Mouse (Mus musculus): ENCODE measurements around the gene Rcvrn. TPM values are rescaled to one million over a fixed set of nuclear protein-coding genes. Genes with fewer than 3 reads are reported as not detected.

Gene Rcvrn
- polyA plus RNA-seq, 1 experiment from 2014 or later = not detected

GRCm38 (mm10) chr11:67731056-67731455 lies 35.9 kb downstream of the Rcvrn start:
- H3K9ac ChIP-seq = no peak overlapping the region
- no peak overlapping the region for H3K27ac ChIP-seq (replicated peaks)
- H3K4me2 ChIP-seq = no peak overlapping the region
- H3K4me3 ChIP-seq = no peak overlapping the region
- WGBS = 92% methylated on average over 2 of the region's 2 CpGs
- no peaks in the 10 kb centered on the region for H3K27me3 ChIP-seq
- no peaks in the 10 kb centered on the region for H3K4me1 ChIP-seq (replicated peaks)
- H3K9me3 ChIP-seq = no peaks in the 10 kb centered on the region
- H3K36me3 ChIP-seq = no peaks in the 10 kb centered on the region
- no peak for ATAC-seq (ENCODE audit: low FRiP score, low read depth)

GRCm38 (mm10) chr11:67733726-67734125 lies 38.6 kb downstream of the Rcvrn start:
- no peak for ATAC-seq (ENCODE audit: low FRiP score, low read depth)
- WGBS = 94% methylated on average over 1 of the region's 1 CpGs

GRCm38 (mm10) chr11:67734597-67734996 lies 39.5 kb downstream of the Rcvrn start:
- no peaks in the 10 kb centered on the region for H3K36me3 ChIP-seq
- ATAC-seq (ENCODE audit: low FRiP score, low read depth) = no peak
- no peak overlapping the region for H3K4me3 ChIP-seq
- H3K9ac ChIP-seq = no peak overlapping the region
- no peaks in the 10 kb centered on the region for H3K4me1 ChIP-seq (replicated peaks)
- H3K4me2 ChIP-seq = no peak overlapping the region
- H3K9me3 ChIP-seq = no peaks in the 10 kb centered on the region
- no peak overlapping the region for H3K27ac ChIP-seq (replicated peaks)
- H3K27me3 ChIP-seq = no peaks in the 10 kb centered on the region
- WGBS = 77% methylated on average over 3 of the region's 3 CpGs

More at GRCm38 (mm10) chr11:67733726-67734125, 38.6 kb downstream of the Rcvrn start:
- H3K27me3 ChIP-seq = no peaks in the 10 kb centered on the region
- H3K9ac ChIP-seq = no peak overlapping the region
- no peaks in the 10 kb centered on the region for H3K9me3 ChIP-seq
- H3K4me2 ChIP-seq = no peak overlapping the region
- no peak overlapping the region for H3K27ac ChIP-seq (replicated peaks)
- H3K36me3 ChIP-seq = no peaks in the 10 kb centered on the region
- no peak overlapping the region for H3K4me3 ChIP-seq
- no peaks in the 10 kb centered on the region for H3K4me1 ChIP-seq (replicated peaks)

- no peaks in the 10 kb centered on the region for H3K4me1 ChIP-seq (replicated peaks)
- ATAC-seq (ENCODE audit: low FRiP score, low read depth) = no peak
- 88% methylated on average over 6 of the region's 6 CpGs for WGBS
These were observed 43.2 kb downstream of the Rcvrn start for GRCm38 (mm10) chr11:67738345-67738744.

GRCm38 (mm10) chr11:67738846-67739490 lies 43.8 kb downstream of the Rcvrn start:
- ATAC-seq (ENCODE audit: low FRiP score, low read depth) = no peak
- Histone ChIP-seq H3K27ac (replicated peaks) (no peak overlapping the region), H3K36me3 (no peaks in the 10 kb centered on the region), H3K27me3 (no peaks in the 10 kb centered on the region), H3K9ac (no peak overlapping the region), H3K9me3 (no peaks in the 10 kb centered on the region), H3K4me1 (replicated peaks) (no peaks in the 10 kb centered on the region), H3K4me3 (no peak overlapping the region), H3K4me2 (no peak overlapping the region)
- WGBS = 92% methylated on average over 5 of the region's 5 CpGs

More at GRCm38 (mm10) chr11:67738345-67738744, 43.2 kb downstream of the Rcvrn start:
- Histone ChIP-seq H3K9ac (no peak overlapping the region), H3K27ac (replicated peaks) (no peak overlapping the region), H3K4me3 (no peak overlapping the region), H3K9me3 (no peaks in the 10 kb centered on the region), H3K36me3 (no peaks in the 10 kb centered on the region), H3K4me2 (no peak overlapping the region), H3K27me3 (no peaks in the 10 kb centered on the region)

- no peak for ATAC-seq (ENCODE audit: low FRiP score, low read depth)
- Histone ChIP-seq H3K27me3 (no peaks in the 10 kb centered on the region), H3K4me2 (no peak overlapping the region), H3K4me3 (no peak overlapping the region), H3K4me1 (replicated peaks) (no peaks in the 10 kb centered on the region), H3K36me3 (no peaks in the 10 kb centered on the region), H3K27ac (replicated peaks) (no peak overlapping the region), H3K9ac (no peak overlapping the region), H3K9me3 (no peaks in the 10 kb centered on the region)
These were observed 46.4 kb downstream of the Rcvrn start for GRCm38 (mm10) chr11:67741569-67741968.

Other genes starting within 250 kb of the Rcvrn start
- 26.6 and 27.0 TPM in 2 replicates for gene Gas7, start 239.9 kb upstream of the Rcvrn start, polyA plus RNA-seq (2015; fragmentation: Nextera tagmentation; extraction: Ambion mirVana)
- 0.03 and 0.16 TPM in 2 replicates for gene Glp2r, start 75.8 kb downstream of the Rcvrn start, polyA plus RNA-seq (2015; fragmentation: Nextera tagmentation; extraction: Ambion mirVana)
- gene Gsg1l2, start 79.3 kb downstream of the Rcvrn start, polyA plus RNA-seq (2015; fragmentation: Nextera tagmentation; extraction: Ambion mirVana) = 0.13 TPM in 1 of 2 replicates, not detected in the other
- gene Dhrs7c, start 102.9 kb downstream of the Rcvrn start, polyA plus RNA-seq (2015; fragmentation: Nextera tagmentation; extraction: Ambion mirVana) = not detected in 2 replicates
- 0.46 and 0.97 TPM in 2 replicates for gene Usp43, start 226.8 kb downstream of the Rcvrn start, polyA plus RNA-seq (2015; fragmentation: Nextera tagmentation; extraction: Ambion mirVana)